Mouse (Mus musculus): ENCODE data around the gene 1810055G02Rik. TPM values are rescaled to one million over a fixed set of nuclear protein-coding genes. Genes with fewer than 3 reads are reported as not detected.

1810055G02Rik gene
- polyA plus RNA-seq, 1 experiment from 2014 or later = 33.0 TPM

- Histone ChIP-seq H3K9me3 (no peaks in the 10 kb centered on the region), H3K4me1 (replicated peaks) (no peaks in the 10 kb centered on the region), H3K9ac (replicated peaks) (no peak overlapping the region), H3K27me3 (no peaks in the 10 kb centered on the region), H3K36me3 (no peaks in the 10 kb centered on the region), H3K4me3 (replicated peaks) (no peak overlapping the region), H3K27ac (no peak overlapping the region), H3K4me2 (no peak overlapping the region)
- WGBS = 84% methylated on average over 4 of the region's 4 CpGs
- no peak for ATAC-seq (ENCODE audit: insufficient number of reproducible peaks, insufficient read depth, low FRiP score, low TSS enrichment, low read depth)
Observed at GRCm38 (mm10) chr19:3695471-3695870, 12.6 kb upstream of the 1810055G02Rik start.

DNA sequence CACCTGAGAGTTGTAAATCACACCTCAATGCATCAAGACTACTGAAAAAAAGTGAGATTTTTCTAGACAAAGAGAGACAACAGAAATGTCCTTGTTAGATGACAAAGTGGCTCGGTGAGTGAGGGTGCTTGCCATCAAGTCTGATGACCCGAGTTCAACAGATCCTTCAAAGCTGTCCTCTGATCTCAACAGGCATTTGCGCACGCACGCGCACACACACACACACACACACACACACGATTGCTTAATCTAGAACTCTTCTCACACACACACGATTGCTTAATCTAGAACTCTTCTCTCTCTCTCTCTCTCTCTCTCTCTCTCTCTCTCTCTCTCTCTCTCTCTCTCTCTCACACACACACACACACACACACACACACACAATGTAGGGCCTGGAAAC lies 12.1 kb upstream of the 1810055G02Rik start:
- 84% methylated on average over 8 of the region's 8 CpGs for WGBS

DNA sequence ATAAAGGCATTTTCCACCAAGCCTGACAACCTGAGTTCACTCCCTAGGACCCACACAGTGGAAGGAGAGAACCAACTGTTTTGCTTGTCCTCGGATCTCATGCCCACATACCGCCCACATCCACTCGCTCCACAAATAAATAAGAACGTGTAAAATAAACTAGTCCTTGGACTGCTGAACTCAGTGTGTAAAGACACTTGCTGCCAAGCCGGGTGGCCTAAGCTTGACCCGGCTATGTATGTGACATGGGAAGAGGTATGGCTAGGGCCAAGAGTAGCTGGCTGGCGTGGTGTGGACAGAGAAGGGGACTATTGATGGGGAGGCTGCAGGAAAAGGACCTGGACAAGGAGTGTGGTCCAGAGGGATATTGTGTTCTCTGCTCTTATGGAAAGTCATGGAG lies 10.1 kb upstream of the 1810055G02Rik start:
- Histone ChIP-seq H3K4me1 (replicated peaks) (no peaks in the 10 kb centered on the region), H3K27ac (no peak overlapping the region), H3K36me3 (no peaks in the 10 kb centered on the region), H3K27me3 (no peaks in the 10 kb centered on the region), H3K9me3 (no peaks in the 10 kb centered on the region), H3K9ac (replicated peaks) (no peak overlapping the region), H3K4me2 (no peak overlapping the region), H3K4me3 (replicated peaks) (no peak overlapping the region)
- no peak for ATAC-seq (ENCODE audit: insufficient number of reproducible peaks, insufficient read depth, low FRiP score, low TSS enrichment, low read depth)
- WGBS = 92% methylated on average over 7 of the region's 7 CpGs

More for the DNA sequence above, 12.1 kb upstream of the 1810055G02Rik start:
- Histone ChIP-seq H3K4me3 (replicated peaks) (no peak overlapping the region), H3K9me3 (no peaks in the 10 kb centered on the region), H3K4me1 (replicated peaks) (no peaks in the 10 kb centered on the region), H3K4me2 (no peak overlapping the region), H3K36me3 (no peaks in the 10 kb centered on the region), H3K27ac (no peak overlapping the region), H3K9ac (replicated peaks) (no peak overlapping the region), H3K27me3 (no peaks in the 10 kb centered on the region)
- no peak for ATAC-seq (ENCODE audit: insufficient number of reproducible peaks, insufficient read depth, low FRiP score, low TSS enrichment, low read depth)

DNA sequence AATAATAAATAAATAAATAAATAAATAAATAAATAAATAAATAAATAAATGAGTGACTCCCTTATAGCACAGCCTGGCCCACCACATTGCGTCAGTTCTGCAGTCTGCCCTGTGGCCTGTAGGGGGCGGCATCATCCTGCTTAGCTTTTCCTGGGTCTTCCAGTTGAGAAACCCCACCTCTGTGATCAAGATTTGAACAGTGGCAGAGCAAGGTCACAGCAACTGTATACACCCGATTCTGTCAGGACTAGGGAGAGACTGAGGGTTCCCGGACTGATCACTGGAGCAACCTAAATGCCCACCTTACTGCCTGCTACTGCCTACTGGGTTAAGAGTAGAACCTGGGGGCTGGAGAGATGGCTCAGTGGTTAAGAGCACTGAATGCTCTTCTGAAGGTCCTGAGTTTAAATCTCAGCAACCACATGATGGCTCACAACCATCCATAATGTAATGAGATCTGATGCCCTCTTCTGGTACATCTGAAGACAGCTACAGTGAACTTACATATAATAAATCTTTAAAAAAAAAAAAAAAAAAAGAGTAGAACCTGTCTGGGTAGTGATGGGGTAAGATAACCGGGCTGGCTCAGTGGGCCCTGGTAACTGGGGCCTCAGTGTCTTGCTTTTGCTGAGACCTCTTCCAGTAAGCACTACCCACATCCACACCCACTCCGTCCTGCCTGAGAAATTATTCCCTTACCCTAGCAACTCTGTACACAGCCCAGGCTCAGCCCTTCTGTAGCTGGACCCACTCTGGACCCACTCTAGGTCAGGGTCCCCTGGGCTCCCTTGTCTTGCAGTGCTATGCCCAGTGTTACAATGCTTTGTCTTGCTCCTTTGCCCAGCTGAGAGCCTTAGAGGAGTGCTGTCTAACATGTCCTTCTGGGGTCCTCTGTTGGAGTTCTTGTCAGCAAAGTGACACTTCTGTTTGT lies 8.3 kb upstream of the 1810055G02Rik start:
- no peak overlapping the region for H3K9ac ChIP-seq (replicated peaks)
- WGBS = 38% methylated on average over 6 of the region's 6 CpGs
- H3K27ac ChIP-seq = no peak overlapping the region
- no peaks in the 10 kb centered on the region for H3K9me3 ChIP-seq
- ATAC-seq (ENCODE audit: insufficient number of reproducible peaks, insufficient read depth, low FRiP score, low TSS enrichment, low read depth) = peak; percentile 45; the same call in 1 of the 2 replicates
- no peaks in the 10 kb centered on the region for H3K27me3 ChIP-seq
- no peak overlapping the region for H3K4me2 ChIP-seq
- no peaks in the 10 kb centered on the region for H3K4me1 ChIP-seq (replicated peaks)
- no peaks in the 10 kb centered on the region for H3K36me3 ChIP-seq
- no peak overlapping the region for H3K4me3 ChIP-seq (replicated peaks)

DNA sequence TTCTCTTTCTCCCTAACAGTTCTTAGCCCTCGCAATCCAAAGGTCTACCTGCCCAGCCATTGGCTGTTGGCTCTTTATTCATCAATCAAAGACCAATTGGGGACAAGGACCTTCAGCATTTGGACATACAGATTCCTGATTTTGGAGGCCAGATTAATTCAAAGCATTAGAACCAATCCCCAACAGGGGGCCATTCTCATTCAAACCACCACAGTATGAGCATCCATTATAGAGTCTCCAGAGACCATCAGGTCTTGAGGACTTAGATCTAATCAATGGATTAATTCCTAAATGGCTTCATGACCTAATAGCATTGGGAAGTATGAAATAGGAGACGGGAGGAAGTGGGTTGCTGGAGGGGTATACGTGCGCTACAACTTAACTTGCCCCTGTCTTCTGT lies 5.6 kb upstream of the 1810055G02Rik start:
- H3K4me3 ChIP-seq (replicated peaks) = no peak overlapping the region
- 86% methylated on average over 4 of the region's 4 CpGs for WGBS

DNA sequence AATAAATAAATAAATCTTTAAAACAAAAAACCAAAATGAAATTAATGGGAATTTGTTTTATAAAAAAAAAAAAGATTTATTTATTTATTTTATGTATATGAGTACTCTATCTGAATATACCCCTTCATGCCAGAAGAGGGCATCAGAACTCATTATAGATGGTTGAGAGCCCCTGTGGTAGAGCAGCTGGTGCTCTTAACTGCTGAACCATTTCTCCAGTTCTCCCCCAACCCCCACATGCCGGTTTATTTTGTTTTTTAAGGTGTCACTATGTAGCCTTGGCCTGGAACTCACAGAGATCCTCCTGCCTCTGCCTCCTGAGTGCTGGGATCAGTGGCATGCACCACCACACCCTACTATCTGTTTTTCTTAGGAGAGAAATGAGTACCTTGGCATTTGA lies 1.8 kb upstream of the 1810055G02Rik start:
- no peak overlapping the region for H3K4me3 ChIP-seq (replicated peaks)
- no peak overlapping the region for H3K27ac ChIP-seq
- H3K36me3 ChIP-seq = peaks cover 4% of the 10 kb centered on the region
- H3K9me3 ChIP-seq = no peaks in the 10 kb centered on the region
- no peak overlapping the region for H3K9ac ChIP-seq (replicated peaks)
- WGBS = 47% methylated on average over 1 of the region's 1 CpGs
- no peak overlapping the region for H3K4me2 ChIP-seq
- no peak for ATAC-seq (ENCODE audit: insufficient number of reproducible peaks, insufficient read depth, low FRiP score, low TSS enrichment, low read depth)
- no peaks in the 10 kb centered on the region for H3K27me3 ChIP-seq
- H3K4me1 ChIP-seq (replicated peaks) = peaks cover 9% of the 10 kb centered on the region

More for the DNA sequence above, 5.6 kb upstream of the 1810055G02Rik start:
- H3K27ac ChIP-seq = no peak overlapping the region
- no peak overlapping the region for H3K4me2 ChIP-seq
- H3K36me3 ChIP-seq = no peaks in the 10 kb centered on the region
- H3K9ac ChIP-seq (replicated peaks) = no peak overlapping the region
- no peaks in the 10 kb centered on the region for H3K27me3 ChIP-seq
- no peak for ATAC-seq (ENCODE audit: insufficient number of reproducible peaks, insufficient read depth, low FRiP score, low TSS enrichment, low read depth)
- no peaks in the 10 kb centered on the region for H3K4me1 ChIP-seq (replicated peaks)
- H3K9me3 ChIP-seq = no peaks in the 10 kb centered on the region

- no peaks in the 10 kb centered on the region for H3K9me3 ChIP-seq
- H3K4me1 ChIP-seq (replicated peaks) = peaks cover 9% of the 10 kb centered on the region
- ATAC-seq (ENCODE audit: insufficient number of reproducible peaks, insufficient read depth, low FRiP score, low TSS enrichment, low read depth) = no peak
- H3K4me2 ChIP-seq = peak overlapping the region; percentile 70
- H3K27ac ChIP-seq = peak overlapping the region; percentile 81
- peak overlapping the region; percentile 85 for H3K9ac ChIP-seq (replicated peaks)
- H3K27me3 ChIP-seq = no peaks in the 10 kb centered on the region
- WGBS = 45% methylated on average over 10 of the region's 10 CpGs
- H3K36me3 ChIP-seq = peaks cover 10% of the 10 kb centered on the region
- peak overlapping the region; percentile 81 for H3K4me3 ChIP-seq (replicated peaks)
Observed at GRCm38 (mm10) chr19:3707553-3707952, 540 bp upstream of the 1810055G02Rik start.

GRCm38 (mm10) chr19:3709013-3709787 lies 1.1 kb downstream of the 1810055G02Rik start:
- H3K27ac ChIP-seq = peak overlapping the region; percentile 87; the same call in 1 of the 2 replicates
- peak overlapping the region; percentile 85 for H3K9ac ChIP-seq (replicated peaks)
- peaks cover 15% of the 10 kb centered on the region for H3K36me3 ChIP-seq
- no peaks in the 10 kb centered on the region for H3K27me3 ChIP-seq
- no peaks in the 10 kb centered on the region for H3K9me3 ChIP-seq
- peak overlapping the region; percentile 70 for H3K4me2 ChIP-seq
- WGBS = 44% methylated on average over 10 of the region's 10 CpGs
- H3K4me3 ChIP-seq (replicated peaks) = peak overlapping the region; percentile 81
- ATAC-seq (ENCODE audit: insufficient number of reproducible peaks, insufficient read depth, low FRiP score, low TSS enrichment, low read depth) = no peak
- peaks cover 9% of the 10 kb centered on the region for H3K4me1 ChIP-seq (replicated peaks)

DNA sequence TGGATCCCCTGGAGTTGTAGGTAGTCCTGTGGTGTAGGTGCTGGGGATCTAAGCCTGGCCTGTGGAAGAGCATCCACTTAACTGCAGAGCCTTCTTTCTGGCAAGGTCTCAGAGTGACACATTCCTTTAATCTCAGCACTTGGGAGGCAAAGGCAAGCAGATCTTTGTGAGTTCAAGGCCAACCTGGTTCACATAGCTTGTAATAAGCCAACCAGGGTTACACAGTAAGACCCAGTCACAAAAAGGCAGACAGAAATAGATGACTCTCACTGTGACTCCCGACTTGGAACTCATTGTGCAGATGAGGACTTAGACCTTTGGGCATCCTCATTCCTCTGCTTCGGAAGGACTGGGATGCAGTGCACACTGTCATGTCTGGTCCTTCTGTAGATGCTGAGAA lies 2.3 kb downstream of the 1810055G02Rik start:
- 89% methylated on average over 2 of the region's 2 CpGs for WGBS
- no peak for ATAC-seq (ENCODE audit: insufficient number of reproducible peaks, insufficient read depth, low FRiP score, low TSS enrichment, low read depth)
- Histone ChIP-seq H3K4me1 (replicated peaks) (peaks cover 9% of the 10 kb centered on the region), H3K27ac (no peak overlapping the region), H3K9me3 (no peaks in the 10 kb centered on the region), H3K27me3 (no peaks in the 10 kb centered on the region), H3K4me2 (no peak overlapping the region), H3K36me3 (peaks cover 26% of the 10 kb centered on the region), H3K4me3 (replicated peaks) (no peak overlapping the region), H3K9ac (replicated peaks) (no peak overlapping the region)

GRCm38 (mm10) chr19:3714381-3714780 lies 6.3 kb downstream of the 1810055G02Rik start:
- Histone ChIP-seq H3K9ac (replicated peaks) (no peak overlapping the region), H3K4me2 (no peak overlapping the region), H3K4me3 (replicated peaks) (no peak overlapping the region), H3K27me3 (no peaks in the 10 kb centered on the region), H3K9me3 (no peaks in the 10 kb centered on the region), H3K4me1 (replicated peaks) (peaks cover 6% of the 10 kb centered on the region), H3K36me3 (peaks cover 58% of the 10 kb centered on the region), H3K27ac (no peak overlapping the region)
- 90% methylated on average over 6 of the region's 6 CpGs for WGBS
- no peak for ATAC-seq (ENCODE audit: insufficient number of reproducible peaks, insufficient read depth, low FRiP score, low TSS enrichment, low read depth)
